Mouse (Mus musculus) intestine, postnatal 0 days (tissue): ENCODE measurements around the gene Dmap1. TPM values are rescaled to one million over a fixed set of nuclear protein-coding genes. Genes with fewer than 3 reads are reported as not detected.

Source experiments
- ATAC-seq: fragments of 200-750 bp; cut with Nextera tagmentation; 2 replicates; pipeline ENCODE4 v1.8.0; 2017; ENCODE audit warnings: mild to moderate bottlenecking, moderate TSS enrichment, moderate library complexity
- H3K27ac ChIP-seq: fragments of 300-500 bp; sonication (generic); 2 replicates; pipeline ENCODE4 v1.5.1; 2014; ENCODE audit warnings: mild to moderate bottlenecking, low read depth, low read length, moderate library complexity
- H3K27me3 ChIP-seq: fragments of 300-500 bp; sonication (generic); replicated peaks from 2 replicates; pipeline ENCODE4 v1.6.1; 2014; ENCODE audit warnings: low read length, mixed read lengths; ENCODE audit not compliant: control insufficient read depth, insufficient read depth
- H3K36me3 ChIP-seq: fragments of 300-500 bp; sonication (generic); 2 replicates; pipeline ENCODE4 v1.6.1; 2014; ENCODE audit warnings: mild to moderate bottlenecking, moderate library complexity; ENCODE audit not compliant: control insufficient read depth, insufficient read depth
- H3K4me1 ChIP-seq: fragments of 300-500 bp; sonication (generic); replicated peaks from 2 replicates; pipeline ENCODE4 v1.6.1; 2014; ENCODE audit warnings: antibody characterized with exemption, low read length, mixed read lengths; ENCODE audit not compliant: control insufficient read depth, insufficient read depth
- H3K4me2 ChIP-seq: fragments of 300-500 bp; sonication (generic); replicated peaks from 2 replicates; pipeline ENCODE4 v1.6.1; 2014; ENCODE audit warnings: low read depth, mild to moderate bottlenecking, moderate library complexity
- H3K4me3 ChIP-seq: fragments of 300-500 bp; sonication (generic); 2 replicates; pipeline ENCODE4 v1.5.1; 2014; ENCODE audit warnings: low read depth, low read length
- H3K9ac ChIP-seq: fragments of 300-500 bp; sonication (generic); 2 replicates; pipeline ENCODE4 v1.6.1; 2014; ENCODE audit warnings: mild to moderate bottlenecking, low read depth, low read length
- H3K9me3 ChIP-seq: fragments of 300-500 bp; sonication (generic); 2 replicates; pipeline ENCODE4 v1.6.1; 2016; ENCODE audit warnings: mixed run types; ENCODE audit not compliant: control insufficient read depth
- CTCF ChIP-seq: sonication (generic); IDR thresholded peaks from 2 replicates; pipeline ENCODE4 v1.5.1; 2016; ENCODE audit warnings: low read depth, mild to moderate bottlenecking, control low read depth, antibody characterized with exemption, moderate library complexity
- WGBS: fragments of 180-500 bp; shearing (Covaris S2); extraction: QIAGEN DNeasy Blood & Tissue Kit; methylation state at CpG from one replicate; pipeline ENCODE4 v1.1.7; 2014; 5-methylcytosine and 5-hydroxymethylcytosine counted together
- polyA plus RNA-seq: library from polyadenylated mRNA; unstranded; fragments of >200 nt; fragmentation: Nextera tagmentation; extraction: Ambion mirVana; gene quantifications from 2 replicates; pipeline ENCODE4 v1.2.1, GENCODE M21; 2015

Gene Dmap1
- polyA plus RNA-seq, 1 experiment from 2014 or later = 22.7 TPM

GRCm38 (mm10) chr4:117658582-117659444 is 23.3 kb downstream of the Dmap1 start:
- Histone ChIP-seq H3K27ac (no peak overlapping the region), H3K4me3 (no peak overlapping the region), H3K4me2 (no peak overlapping the region), H3K36me3 (peaks cover 3% of the 10 kb centered on the region; the same call in 1 of the 2 replicates), H3K27me3 (no peaks in the 10 kb centered on the region), H3K4me1 (no peaks in the 10 kb centered on the region), H3K9me3 (no peaks in the 10 kb centered on the region), H3K9ac (no peak overlapping the region)
- ATAC-seq = peak; percentile 72
- WGBS = 35% methylated on average over 14 of the region's 14 CpGs
- peak; percentile 77 for TF ChIP-seq CTCF

- no peak overlapping the region for H3K27ac ChIP-seq
Measured at GRCm38 (mm10) chr4:117657646-117658045, 24.4 kb downstream of the Dmap1 start.

DNA sequence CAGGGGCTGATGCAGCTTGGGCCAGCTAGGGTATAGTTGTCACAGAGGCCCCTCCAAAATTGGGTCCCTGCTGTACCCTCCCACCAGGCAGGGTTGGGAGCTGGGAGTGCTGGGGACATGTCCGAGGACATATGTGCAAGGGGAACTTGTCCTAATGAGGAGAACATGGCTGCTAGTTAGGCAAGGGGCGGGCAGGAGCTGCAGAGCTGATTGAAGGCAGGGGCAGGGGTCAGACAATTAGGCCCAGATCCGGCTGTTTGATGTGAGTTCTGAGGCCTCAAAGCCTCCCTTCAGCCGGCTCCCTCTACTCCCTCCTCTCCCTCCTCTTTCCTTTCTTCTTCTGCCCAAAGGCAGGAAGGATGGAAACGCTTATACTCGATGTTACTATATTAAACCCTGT is 25.1 kb downstream of the Dmap1 start:
- H3K36me3 ChIP-seq = no peaks in the 10 kb centered on the region; the same call in 1 of the 2 replicates
- H3K27me3 ChIP-seq = no peaks in the 10 kb centered on the region
- TF ChIP-seq CTCF = no peak
- no peaks in the 10 kb centered on the region for H3K9me3 ChIP-seq
- H3K4me3 ChIP-seq = no peak overlapping the region
- H3K27ac ChIP-seq = no peak overlapping the region
- no peak for ATAC-seq
- no peak overlapping the region for H3K4me2 ChIP-seq
- 70% methylated on average over 6 of the region's 6 CpGs for WGBS
- no peak overlapping the region for H3K9ac ChIP-seq
- H3K4me1 ChIP-seq = no peaks in the 10 kb centered on the region

More at GRCm38 (mm10) chr4:117657646-117658045, 24.4 kb downstream of the Dmap1 start:
- Histone ChIP-seq H3K9ac (no peak overlapping the region), H3K4me2 (no peak overlapping the region), H3K36me3 (peaks cover 2% of the 10 kb centered on the region; the same call in 1 of the 2 replicates), H3K27me3 (no peaks in the 10 kb centered on the region), H3K4me1 (no peaks in the 10 kb centered on the region), H3K4me3 (no peak overlapping the region), H3K9me3 (no peaks in the 10 kb centered on the region)
- TF ChIP-seq CTCF = no peak
- ATAC-seq = no peak
- 79% methylated on average over 4 of the region's 4 CpGs for WGBS

DNA sequence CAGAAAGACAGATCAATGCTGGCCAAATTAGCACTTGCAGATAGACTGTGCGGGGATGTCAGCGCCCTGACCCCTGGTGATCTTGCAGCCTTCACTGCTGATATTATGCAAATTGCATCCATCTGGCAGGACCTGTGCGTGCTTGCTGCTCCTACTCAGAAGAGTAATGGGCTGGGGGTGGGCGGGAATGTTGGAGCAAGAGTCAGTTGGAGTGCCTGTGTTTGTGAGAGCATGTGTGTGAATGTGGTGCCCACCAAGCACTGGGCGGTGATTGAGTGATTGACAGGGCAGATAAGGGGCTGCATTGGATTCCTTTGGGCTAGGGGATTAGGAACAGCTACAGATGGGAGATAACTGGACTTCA is 26.6 kb downstream of the Dmap1 start:
- no peak for ATAC-seq
- Histone ChIP-seq H3K9me3 (no peaks in the 10 kb centered on the region), H3K4me2 (no peak overlapping the region), H3K27me3 (no peaks in the 10 kb centered on the region), H3K36me3 (peaks cover 5% of the 10 kb centered on the region; the same call in 1 of the 2 replicates), H3K27ac (no peak overlapping the region), H3K4me1 (no peaks in the 10 kb centered on the region), H3K4me3 (no peak overlapping the region), H3K9ac (no peak overlapping the region)
- TF ChIP-seq CTCF = no peak
- 84% methylated on average over 5 of the region's 5 CpGs for WGBS

DNA sequence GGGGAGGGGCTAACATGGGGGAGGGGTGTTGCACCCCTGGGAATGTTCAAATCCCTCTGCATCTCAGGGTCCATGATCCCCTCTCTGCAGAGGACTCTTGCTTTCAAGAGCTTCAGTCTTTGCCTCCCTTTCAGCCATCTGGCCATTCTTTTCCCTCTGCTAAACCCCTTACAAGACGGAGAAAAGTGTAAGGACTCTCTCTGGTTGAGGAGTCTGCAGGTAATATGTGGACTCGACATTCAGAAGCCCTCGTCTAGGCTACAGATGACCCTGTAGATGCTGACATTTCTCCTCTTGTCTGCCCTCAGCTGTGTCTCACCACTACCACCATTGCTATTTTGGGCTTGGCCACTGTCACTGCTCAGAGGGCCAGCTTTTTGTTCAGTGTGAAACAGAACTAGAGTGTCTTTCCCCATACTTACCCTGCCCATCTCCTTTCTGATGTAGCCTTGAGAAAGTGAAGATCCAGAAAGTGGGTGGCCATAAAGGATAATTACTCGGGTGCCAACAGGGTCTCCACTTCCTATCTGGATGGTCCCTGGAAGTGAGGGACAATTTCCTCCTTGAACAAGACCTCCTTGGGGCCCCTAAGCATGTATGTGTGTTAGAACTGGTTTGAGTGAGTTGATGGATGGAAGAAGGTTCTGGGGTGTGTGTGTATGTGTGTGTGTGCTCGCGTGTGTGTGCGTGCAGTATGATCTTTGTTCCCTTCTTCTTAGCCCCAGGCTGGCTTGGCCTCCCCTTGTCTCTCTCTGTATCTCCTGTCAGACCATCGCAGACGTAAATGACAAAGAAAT is 27.2 kb downstream of the Dmap1 start:
- Histone ChIP-seq H3K9ac (no peak overlapping the region), H3K4me2 (no peak overlapping the region), H3K27me3 (no peaks in the 10 kb centered on the region), H3K9me3 (no peaks in the 10 kb centered on the region), H3K27ac (no peak overlapping the region), H3K4me1 (no peaks in the 10 kb centered on the region), H3K36me3 (peaks cover 10% of the 10 kb centered on the region; the same call in 1 of the 2 replicates), H3K4me3 (no peak overlapping the region)
- WGBS = 74% methylated on average over 9 of the region's 9 CpGs
- no peak for TF ChIP-seq CTCF
- ATAC-seq = no peak

GRCm38 (mm10) chr4:117654016-117654702 is 27.9 kb downstream of the Dmap1 start:
- TF ChIP-seq CTCF = no peak
- H3K4me1 ChIP-seq = no peaks in the 10 kb centered on the region
- no peaks in the 10 kb centered on the region for H3K9me3 ChIP-seq
- H3K27me3 ChIP-seq = no peaks in the 10 kb centered on the region
- no peak overlapping the region for H3K9ac ChIP-seq
- H3K4me3 ChIP-seq = no peak overlapping the region
- WGBS = 55% methylated on average over 10 of the region's 10 CpGs
- peaks cover 13% of the 10 kb centered on the region; the same call in 1 of the 2 replicates for H3K36me3 ChIP-seq
- ATAC-seq = no peak
- H3K27ac ChIP-seq = no peak overlapping the region
- H3K4me2 ChIP-seq = no peak overlapping the region
